Mouse (Mus musculus): ENCODE data around the gene Blmh. TPM values are rescaled to one million over a fixed set of nuclear protein-coding genes. Genes with fewer than 3 reads are reported as not detected.

Blmh gene
- polyA plus RNA-seq, 1 experiment from 2014 or later, result 90.2 TPM

DNA sequence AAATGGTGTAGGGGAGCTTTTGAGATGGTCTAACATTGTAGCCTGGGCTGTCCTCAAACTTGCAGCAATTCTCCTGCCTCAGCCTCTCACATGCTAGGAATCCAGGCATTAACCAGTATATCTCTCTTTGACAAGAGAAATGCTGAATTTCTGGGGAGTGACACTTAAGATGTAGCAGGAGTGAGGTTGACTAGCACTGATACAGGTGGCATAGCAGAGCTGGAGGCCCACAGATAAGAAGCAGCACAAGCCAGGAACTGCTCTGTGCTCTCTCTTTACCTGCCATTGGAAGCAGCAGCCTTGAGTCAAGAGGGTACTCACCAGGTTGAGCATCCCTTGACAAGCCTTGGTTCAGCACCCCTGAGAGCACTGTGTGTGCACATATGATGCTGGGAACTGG is 59.6 kb downstream of the Blmh start:
- no peaks in the 10 kb centered on the region for H3K4me1 ChIP-seq (ENCODE audit: insufficient read depth, low read depth, low read length)
- TF ChIP-seq EP300 (IDR thresholded peaks at IDR 0.05) (no peak), CTCF (IDR thresholded peaks at IDR 0.05) (no peak)
- H3K36me3 ChIP-seq (ENCODE audit: insufficient read depth, low read length), result peaks cover 24% of the 10 kb centered on the region
- no peak for DNase-seq (ENCODE audit: low spot score)
- H3K9ac ChIP-seq (replicated peaks; ENCODE audit: low read depth), result no peak overlapping the region
- H3K4me2 ChIP-seq (replicated peaks; ENCODE audit: low read depth, low read length), result no peak overlapping the region
- no peak overlapping the region for H3K27ac ChIP-seq (ENCODE audit: low read length)
- H3K4me3 ChIP-seq (ENCODE audit: low read depth, low read length), result no peak overlapping the region
- no peaks in the 10 kb centered on the region for H3K27me3 ChIP-seq (replicated peaks; ENCODE audit: insufficient read depth, low read length)
- no peak for ATAC-seq
- H3K9me3 ChIP-seq (ENCODE audit: low read length), result no peaks in the 10 kb centered on the region

- H3K27ac ChIP-seq (ENCODE audit: low read length), result no peak overlapping the region
- WGBS, result 70% methylated on average over 5 of the region's 5 CpGs
- TF ChIP-seq EP300 (IDR thresholded peaks at IDR 0.05) (no peak), CTCF (IDR thresholded peaks at IDR 0.05) (no peak)
- H3K36me3 ChIP-seq (ENCODE audit: insufficient read depth, low read length), result peaks cover 9% of the 10 kb centered on the region
- DNase-seq (ENCODE audit: low spot score), result no peak
- H3K4me2 ChIP-seq (replicated peaks; ENCODE audit: low read depth, low read length), result no peak overlapping the region
- H3K4me1 ChIP-seq (ENCODE audit: insufficient read depth, low read depth, low read length), result no peaks in the 10 kb centered on the region
- H3K4me3 ChIP-seq (ENCODE audit: low read depth, low read length), result no peak overlapping the region
- no peaks in the 10 kb centered on the region for H3K9me3 ChIP-seq (ENCODE audit: low read length)
- no peaks in the 10 kb centered on the region for H3K27me3 ChIP-seq (replicated peaks; ENCODE audit: insufficient read depth, low read length)
- ATAC-seq, result no peak
- no peak overlapping the region for H3K9ac ChIP-seq (replicated peaks; ENCODE audit: low read depth)
These were observed 66.2 kb downstream of the Blmh start for GRCm38 (mm10) chr11:76990839-76991238.

GRCm38 (mm10) chr11:76992886-76993285 is 68.3 kb downstream of the Blmh start:
- DNase-seq (ENCODE audit: low spot score) (no peak), ATAC-seq (no peak)
- no peak overlapping the region for H3K4me3 ChIP-seq (ENCODE audit: low read depth, low read length)
- no peaks in the 10 kb centered on the region for H3K36me3 ChIP-seq (ENCODE audit: insufficient read depth, low read length)
- no peak overlapping the region for H3K4me2 ChIP-seq (replicated peaks; ENCODE audit: low read depth, low read length)
- TF ChIP-seq CTCF (IDR thresholded peaks at IDR 0.05) (no peak), EP300 (IDR thresholded peaks at IDR 0.05) (no peak)
- H3K9me3 ChIP-seq (ENCODE audit: low read length), result no peaks in the 10 kb centered on the region
- H3K27ac ChIP-seq (ENCODE audit: low read length), result no peak overlapping the region
- WGBS, result 37% methylated on average over 4 of the region's 4 CpGs
- no peaks in the 10 kb centered on the region for H3K4me1 ChIP-seq (ENCODE audit: insufficient read depth, low read depth, low read length)
- H3K27me3 ChIP-seq (replicated peaks; ENCODE audit: insufficient read depth, low read length), result no peaks in the 10 kb centered on the region; the same call in 1 of the 2 replicates
- H3K9ac ChIP-seq (replicated peaks; ENCODE audit: low read depth), result no peak overlapping the region

GRCm38 (mm10) chr11:76995966-76996672 is 71.5 kb downstream of the Blmh start:
- ATAC-seq, result peak; percentile 46
- 37% methylated on average over 20 of the region's 20 CpGs for WGBS
- Histone ChIP-seq H3K9ac (replicated peaks; ENCODE audit: low read depth) (no peak overlapping the region), H3K36me3 (ENCODE audit: insufficient read depth, low read length) (no peaks in the 10 kb centered on the region), H3K9me3 (ENCODE audit: low read length) (no peaks in the 10 kb centered on the region), H3K27ac (ENCODE audit: low read length) (no peak overlapping the region), H3K4me1 (ENCODE audit: insufficient read depth, low read depth, low read length) (no peaks in the 10 kb centered on the region), H3K27me3 (replicated peaks; ENCODE audit: insufficient read depth, low read length) (peaks cover 6% of the 10 kb centered on the region), H3K4me3 (ENCODE audit: low read depth, low read length) (no peak overlapping the region), H3K4me2 (replicated peaks; ENCODE audit: low read depth, low read length) (peak overlapping the region; percentile 25; the same call in 1 of the 2 replicates)
- TF ChIP-seq CTCF (IDR thresholded peaks at IDR 0.05) (no peak), EP300 (IDR thresholded peaks at IDR 0.05) (no peak)
- peak; percentile 25 for DNase-seq (ENCODE audit: low spot score)

GRCm38 (mm10) chr11:76997305-76997704 is 72.7 kb downstream of the Blmh start:
- H3K4me2 ChIP-seq (replicated peaks; ENCODE audit: low read depth, low read length), result peak overlapping the region; percentile 77
- no peak overlapping the region for H3K9ac ChIP-seq (replicated peaks; ENCODE audit: low read depth)
- peaks cover 6% of the 10 kb centered on the region for H3K27me3 ChIP-seq (replicated peaks; ENCODE audit: insufficient read depth, low read length)
- TF ChIP-seq CTCF (IDR thresholded peaks at IDR 0.05) (peak; percentile 96), EP300 (IDR thresholded peaks at IDR 0.05) (no peak)
- peak; percentile 77 for ATAC-seq
- under 1% methylated on average over 21 of the region's 21 CpGs for WGBS
- no peaks in the 10 kb centered on the region for H3K9me3 ChIP-seq (ENCODE audit: low read length)
- no peaks in the 10 kb centered on the region for H3K4me1 ChIP-seq (ENCODE audit: insufficient read depth, low read depth, low read length)
- H3K27ac ChIP-seq (ENCODE audit: low read length), result no peak overlapping the region
- peak; percentile 77 for DNase-seq (ENCODE audit: low spot score)
- peak overlapping the region; percentile 43 for H3K4me3 ChIP-seq (ENCODE audit: low read depth, low read length)
- no peaks in the 10 kb centered on the region for H3K36me3 ChIP-seq (ENCODE audit: insufficient read depth, low read length)

- under 1% methylated on average over 39 of the region's 52 CpGs for WGBS
- Histone ChIP-seq H3K4me1 (ENCODE audit: insufficient read depth, low read depth, low read length) (no peaks in the 10 kb centered on the region), H3K27ac (ENCODE audit: low read length) (no peak within 1 kb of the TSS), H3K27me3 (replicated peaks; ENCODE audit: insufficient read depth, low read length) (peaks cover 6% of the 10 kb centered on the region), H3K36me3 (ENCODE audit: insufficient read depth, low read length) (no peaks in the 10 kb centered on the region), H3K9ac (replicated peaks; ENCODE audit: low read depth) (no peak within 1 kb of the TSS), H3K4me2 (replicated peaks; ENCODE audit: low read depth, low read length) (peak within 1 kb of the TSS; percentile 77), H3K9me3 (ENCODE audit: low read length) (no peaks in the 10 kb centered on the region), H3K4me3 (ENCODE audit: low read depth, low read length) (peak within 1 kb of the TSS; percentile 43)
- ATAC-seq (no peak), DNase-seq (ENCODE audit: low spot score) (peak; percentile 31)
- TF ChIP-seq CTCF (IDR thresholded peaks at IDR 0.05) (no peak), EP300 (IDR thresholded peaks at IDR 0.05) (no peak)
These were observed 73.5 kb downstream of the Blmh start, which contains the start of gene Slc6a4 for GRCm38 (mm10) chr11:76997916-76998704. Gene Slc6a4 (plus strand): TSS chr11:76998603.
